Mouse (Mus musculus): ENCODE data around the gene Galnt18.

Galnt18 gene

GRCm38 (mm10) chr7:111563316-111564110 lies 216.3 kb downstream of the Galnt18 start:
- no peak for DNase-seq (ENCODE audit: low spot score in 2 of 2)

GRCm38 (mm10) chr7:111560097-111560496 lies 219.7 kb downstream of the Galnt18 start:
- no peak for DNase-seq (ENCODE audit: low spot score in 2 of 2)

- no peak for DNase-seq (ENCODE audit: low spot score in 2 of 2)
Observed at GRCm38 (mm10) chr7:111559011-111559410, 220.8 kb downstream of the Galnt18 start.

GRCm38 (mm10) chr7:111550987-111551386 lies 228.8 kb downstream of the Galnt18 start:
- no peak for DNase-seq (ENCODE audit: low spot score in 2 of 2)

- peak in 1 of 2 experiments; percentile 58 for DNase-seq (ENCODE audit: low spot score in 2 of 2)
Observed at GRCm38 (mm10) chr7:111547069-111547468, 232.7 kb downstream of the Galnt18 start.

GRCm38 (mm10) chr7:111545614-111546013 lies 234.2 kb downstream of the Galnt18 start:
- DNase-seq (ENCODE audit: low spot score in 2 of 2) = no peak

- DNase-seq (ENCODE audit: low spot score in 2 of 2) = no peak
Observed at GRCm38 (mm10) chr7:111537946-111538345, 241.8 kb downstream of the Galnt18 start.

- DNase-seq (ENCODE audit: low spot score in 2 of 2) = no peak
Observed at GRCm38 (mm10) chr7:111534826-111535405, 244.9 kb downstream of the Galnt18 start.

GRCm38 (mm10) chr7:111528961-111529643 lies 250.7 kb downstream of the Galnt18 start:
- DNase-seq (ENCODE audit: low spot score in 2 of 2) = no peak

GRCm38 (mm10) chr7:111528462-111528861 lies 251.3 kb downstream of the Galnt18 start:
- no peak for DNase-seq (ENCODE audit: low spot score in 2 of 2)

- no peak for DNase-seq (ENCODE audit: low spot score in 2 of 2)
Observed at GRCm38 (mm10) chr7:111520881-111521280, 258.9 kb downstream of the Galnt18 start.

GRCm38 (mm10) chr7:111518581-111519242 lies 261.1 kb downstream of the Galnt18 start:
- peak in 1 of 2 experiments; percentile 26 for DNase-seq (ENCODE audit: low spot score in 2 of 2)

- DNase-seq (ENCODE audit: low spot score in 2 of 2) = no peak
Observed at GRCm38 (mm10) chr7:111516882-111517281, 262.9 kb downstream of the Galnt18 start.

- no peak for DNase-seq (ENCODE audit: low spot score in 2 of 2)
Observed at GRCm38 (mm10) chr7:111515471-111515870, 264.3 kb downstream of the Galnt18 start.

- DNase-seq (ENCODE audit: low spot score in 2 of 2) = no peak
Observed at GRCm38 (mm10) chr7:111509167-111509854, 270.5 kb downstream of the Galnt18 start.

- DNase-seq (ENCODE audit: low spot score in 2 of 2) = no peak
Observed at GRCm38 (mm10) chr7:111500616-111501015, 279.2 kb downstream of the Galnt18 start.

- DNase-seq (ENCODE audit: low spot score in 2 of 2) = no peak
Observed at GRCm38 (mm10) chr7:111499255-111499790, 280.5 kb downstream of the Galnt18 start.

GRCm38 (mm10) chr7:111497191-111497590 lies 282.6 kb downstream of the Galnt18 start:
- DNase-seq (ENCODE audit: low spot score in 2 of 2) = no peak

GRCm38 (mm10) chr7:111492242-111492949 lies 287.4 kb downstream of the Galnt18 start:
- no peak for DNase-seq (ENCODE audit: low spot score in 2 of 2)

GRCm38 (mm10) chr7:111491566-111491965 lies 288.2 kb downstream of the Galnt18 start:
- no peak for DNase-seq (ENCODE audit: low spot score in 2 of 2)

Measured in left cerebral cortex, adult 9 months (tissue).